In the genomic region with DNA sequence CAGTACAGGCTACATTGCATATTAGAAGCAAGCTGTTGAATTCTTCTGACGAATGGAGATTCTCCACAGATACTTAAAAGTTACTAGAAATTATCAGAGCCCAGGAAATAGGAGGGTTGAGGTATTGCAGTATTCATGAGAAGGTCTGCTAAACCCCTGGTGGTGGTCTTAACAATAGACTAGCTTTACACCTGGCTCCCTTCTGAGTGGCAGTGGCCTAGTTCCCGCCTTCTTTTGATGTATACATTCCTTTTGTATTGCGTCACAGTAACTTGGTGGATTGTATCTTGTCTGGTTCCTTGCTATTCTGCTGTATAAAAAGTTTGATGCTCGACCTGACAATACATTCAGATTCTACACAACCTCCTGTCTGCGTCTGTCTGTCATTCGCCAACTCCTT, we compare ENCODE assay signal across 26 mouse cellular contexts. TPM values are rescaled to one million over a fixed set of nuclear protein-coding genes. Genes with fewer than 3 reads are reported as not detected.
DNase-seq lines count a peak whose midpoint lies in the region; ATAC-seq lines count a peak whose summit lies in the region.
"Had no signal": no experiment of that assay in that cellular context is flagged by ENCODE, and none has a peak within 500 bp of the region (broad histone marks: within the 10 kb centered on the region; RNA-seq: fewer than 3 reads in every experiment).

No protein-coding gene starts in this region.

- H3K9ac ChIP-seq in forebrain, embryonic 11.5 days (ENCODE audit: low read length): no peak overlapping the region
- H3K9ac ChIP-seq in forebrain, embryonic 14.5 days (ENCODE audit: low read length): no peak overlapping the region
- H3K9ac ChIP-seq: embryonic facial prominence, embryonic 12.5 days; forebrain, embryonic 12.5 days; forebrain, embryonic 15.5 days; forebrain, postnatal 0 days had no signal

- no peak overlapping the region for H3K4me2 ChIP-seq in forebrain, embryonic 11.5 days (ENCODE audit: low read depth, low read length, severe bottlenecking)
- H3K4me2 ChIP-seq in forebrain, embryonic 14.5 days (ENCODE audit: low read length): no peak overlapping the region
- H3K4me2 ChIP-seq: embryonic facial prominence, embryonic 12.5 days; forebrain, embryonic 12.5 days; forebrain, embryonic 15.5 days had no signal

- peaks cover 2% of the 10 kb centered on the region; the same call in 1 of the 2 replicates for H3K36me3 ChIP-seq in forebrain, embryonic 11.5 days (ENCODE audit: control insufficient read depth, insufficient read depth, low read length)
- H3K36me3 ChIP-seq in forebrain, embryonic 14.5 days (ENCODE audit: control insufficient read depth, insufficient read depth, low read length): peaks cover 41% of the 10 kb centered on the region

- H3K27me3 ChIP-seq in forebrain, embryonic 11.5 days (ENCODE audit: control insufficient read depth, insufficient read depth, low read length): no peaks in the 10 kb centered on the region
- no peaks in the 10 kb centered on the region for H3K27me3 ChIP-seq in forebrain, embryonic 14.5 days (replicated peaks; ENCODE audit: control insufficient read depth, insufficient read depth, low read length)
- H3K27me3 ChIP-seq: CH12.LX; embryonic facial prominence, embryonic 12.5 days; forebrain, embryonic 12.5 days; forebrain, embryonic 15.5 days; Patski had no signal

- no peaks in the 10 kb centered on the region for H3K9me3 ChIP-seq in forebrain, embryonic 11.5 days (ENCODE audit: control insufficient read depth, low read length)
- H3K9me3 ChIP-seq in forebrain, embryonic 14.5 days (replicated peaks; ENCODE audit: control insufficient read depth, low read length): no peaks in the 10 kb centered on the region
- H3K9me3 ChIP-seq: embryonic facial prominence, embryonic 10.5 days; embryonic facial prominence, embryonic 12.5 days; forebrain, embryonic 12.5 days; forebrain, embryonic 15.5 days; G1E had no signal

- H3K4me1 ChIP-seq in forebrain, embryonic 11.5 days (replicated peaks; ENCODE audit: control insufficient read depth, insufficient read depth, low read length): peaks cover 3% of the 10 kb centered on the region; the same call in 1 of the 2 replicates
- peaks cover 3% of the 10 kb centered on the region; the same call in 1 of the 2 replicates for H3K4me1 ChIP-seq in forebrain, embryonic 14.5 days (ENCODE audit: control insufficient read depth, insufficient read depth, low read length)

- 90% methylated on average over 6 of the region's 6 CpGs for WGBS in forebrain, embryonic 11.5 days
- 96% methylated on average over 6 of the region's 6 CpGs for WGBS in forebrain, embryonic 14.5 days

- peak; percentile 13 for DNase-seq in forebrain, embryonic 11.5 days (ENCODE audit: low spot score)
- no peak for DNase-seq in forebrain, embryonic 14.5 days (ENCODE audit: low spot score)
- DNase-seq in ES-CJ7 (ENCODE audit: low read depth, low spot score): peak; percentile 50
- DNase-seq in R1 (ENCODE audit: low read depth, low spot score): peak; percentile 88
- no peak for DNase-seq in ovary, postnatal 36 days (ENCODE audit: low spot score)
- DNase-seq in kidney, postnatal 4 days: no peak
- no peak for DNase-seq in spleen, postnatal 36 days (ENCODE audit: low spot score in 2 of 2)
- DNase-seq: adrenal gland, adult 8-10 months; adrenal gland, postnatal 14 days; adrenal gland, postnatal 36 days; B cell, adult 2 months; cerebellum, adult 11-12 months; cerebellum, adult 2 months; cerebellum, adult 9-10 months; cerebellum, postnatal 10 days; cerebellum, postnatal 25 days; forebrain, postnatal 0 days had no signal

- H3K4me3 ChIP-seq in forebrain, embryonic 11.5 days (ENCODE audit: low read depth, low read length): no peak overlapping the region
- no peak overlapping the region for H3K4me3 ChIP-seq in forebrain, embryonic 14.5 days (ENCODE audit: low read depth, low read length)
- H3K4me3 ChIP-seq: embryonic facial prominence, embryonic 10.5 days; embryonic facial prominence, embryonic 12.5 days; forebrain, embryonic 12.5 days; forebrain, embryonic 15.5 days had no signal

- ATAC-seq in forebrain, embryonic 11.5 days (replicated peaks; ENCODE audit: low FRiP score): no peak
- ATAC-seq in forebrain, embryonic 14.5 days: no peak
- ATAC-seq: activated CD4-positive, CD25-positive, alpha-beta regulatory T cell, adult 4 months; CD4-positive, CD25-positive, alpha-beta regulatory T cell, adult 4 months; forebrain, embryonic 15.5 days; forebrain, postnatal 0 days; Patski had no signal

- H3K27ac ChIP-seq in forebrain, embryonic 11.5 days (ENCODE audit: low read depth, low read length): no peak overlapping the region
- H3K27ac ChIP-seq in forebrain, embryonic 14.5 days (ENCODE audit: low read depth, low read length): no peak overlapping the region
- H3K27ac ChIP-seq: embryonic facial prominence, embryonic 10.5 days; embryonic facial prominence, embryonic 12.5 days; forebrain, embryonic 12.5 days; forebrain, embryonic 15.5 days had no signal

RNA-seq across cellular contexts. Expression of a gene that starts 2.8 kb away (rescaled TPM):
- 29.8 and 31.1 TPM in 2 replicates for polyA plus RNA-seq in forebrain, embryonic 11.5 days (2014; fragmentation: Nextera tagmentation; extraction: Ambion mirVana)
- 19.7 and 22.1 TPM in 2 replicates for polyA plus RNA-seq in forebrain, embryonic 14.5 days (2014; fragmentation: Nextera tagmentation; extraction: Ambion mirVana)

RNA-seq across cellular contexts. Expression of a gene that starts 22.5 kb away (rescaled TPM):
- polyA plus RNA-seq in forebrain, embryonic 11.5 days (2014; fragmentation: Nextera tagmentation; extraction: Ambion mirVana): 219 and 231 TPM in 2 replicates
- polyA plus RNA-seq in forebrain, embryonic 14.5 days (2014; fragmentation: Nextera tagmentation; extraction: Ambion mirVana): 218 and 229 TPM in 2 replicates

Comparison
In these comparisons a context has a peak if more than half of its experiments do, and no peak if none do; other contexts are left out.
1. DNase-seq: peak in forebrain, embryonic 11.5 days (single experiment), ES-CJ7 (single experiment) and R1 (single experiment); none in forebrain, embryonic 14.5 days (single experiment), ovary, postnatal 36 days (single experiment), kidney, postnatal 4 days (0 of 2) and spleen, postnatal 36 days (0 of 2).